In genomic region chr2:113525417-113525816, GRCm38 (mm10) we compare ENCODE assay signal across 19 mouse cellular contexts.
A peak's percentile ranks its signal among the peaks of the same experiment; 100 is the strongest.
DNase-seq lines count a peak whose midpoint lies in the region; TF ChIP-seq lines count a peak whose summit lies in the region.
"Had no signal": no experiment of that assay in that cellular context is flagged by ENCODE, and none has a peak within 500 bp of the region (broad histone marks: within the 10 kb centered on the region; RNA-seq: fewer than 3 reads in every experiment).

No protein-coding gene starts in this region.

- TF ChIP-seq POLR2A in small intestine, adult 2 months (IDR thresholded peaks at IDR 0.05; ENCODE audit: low read depth, low read length): no peak

- H3K4me3 ChIP-seq in small intestine, adult 2 months (ENCODE audit: low read depth, low read length): peak overlapping the region; percentile 54
- H3K4me3 ChIP-seq: embryonic facial prominence, embryonic 10.5 days; gastrocnemius, adult 2 months; heart, embryonic 13.5 days; hindbrain, embryonic 13.5 days had no signal

- H3K4me1 ChIP-seq in small intestine, adult 2 months (ENCODE audit: control insufficient read depth, insufficient read depth, insufficient read length, low read length): peaks cover 6% of the 10 kb centered on the region; the same call in 1 of the 2 replicates
- H3K4me1 ChIP-seq: embryonic facial prominence, embryonic 10.5 days; heart, embryonic 13.5 days; hindbrain, embryonic 13.5 days had no signal

- WGBS in small intestine, adult 2 months: 66% methylated on average over 8 of the region's 8 CpGs

- H3K27me3 ChIP-seq in small intestine, adult 2 months (ENCODE audit: control insufficient read depth, insufficient read depth, low read length): no peaks in the 10 kb centered on the region
- H3K27me3 ChIP-seq: CH12.LX; heart, embryonic 13.5 days; hindbrain, embryonic 13.5 days had no signal

- intact Hi-C loops in gastrocnemius, postnatal 14 days (cut with DNase I; ENCODE audit: low total_unique reads): no loop called here

- H3K27ac ChIP-seq in small intestine, adult 2 months (ENCODE audit: insufficient read depth, low read depth, low read length): no peak overlapping the region
- H3K27ac ChIP-seq: embryonic facial prominence, embryonic 10.5 days; gastrocnemius, adult 2 months; heart, embryonic 13.5 days; hindbrain, embryonic 13.5 days had no signal

- no peak for TF ChIP-seq CTCF in small intestine, adult 2 months (IDR thresholded peaks at IDR 0.05; ENCODE audit: extremely low read depth, insufficient read length, insufficient replicate concordance, low read depth, low read length)

- H3K36me3 ChIP-seq in small intestine, adult 2 months (ENCODE audit: control insufficient read depth, insufficient read depth, low read length): peaks cover 5% of the 10 kb centered on the region
- H3K36me3 ChIP-seq: embryonic facial prominence, embryonic 10.5 days; heart, embryonic 13.5 days; hindbrain, embryonic 13.5 days had no signal

- DNase-seq in kidney, postnatal 25 days: peak; percentile 16 to 49
- no peak for DNase-seq in kidney, adult 8-10 months
- DNase-seq in thymus, postnatal 4 days: peak; percentile 7
- DNase-seq in thymus, postnatal 10 days (ENCODE audit: low spot score in 2 of 2): no peak
- DNase-seq in gastrocnemius, postnatal 14 days: no peak
- no peak for DNase-seq in right cerebral cortex, adult 2 months (ENCODE audit: low spot score in 2 of 2)
- DNase-seq: adrenal gland, adult 2 months; adrenal gland, postnatal 25 days; cerebellum, adult 18-20 months; cerebellum, postnatal 10 days; gastrocnemius, adult 2 months; gastrocnemius, postnatal 36 days; heart, adult 11 months; heart, postnatal 4 days had no signal

Comparison
In these comparisons a context has a peak if more than half of its experiments do, and no peak if none do; other contexts are left out.
1. DNase-seq: peak in kidney, postnatal 25 days (2 of 2) and thymus, postnatal 4 days (single experiment); none in kidney, adult 8-10 months (0 of 2), thymus, postnatal 10 days (0 of 2), gastrocnemius, postnatal 14 days (single experiment) and right cerebral cortex, adult 2 months (0 of 2).